Mouse (Mus musculus) CH12.LX (cell line): ENCODE results near the gene 1810049J17Rik. TPM values are rescaled to one million over a fixed set of nuclear protein-coding genes. Genes with fewer than 3 reads are reported as not detected.
A peak's percentile ranks its signal among the peaks of the same experiment; 100 is the strongest.

Experiments used
- DNase-seq: peaks from one replicate; pipeline ENCODE4 v3.0.0-alpha.2; 2013; ENCODE audit errors: extremely low read depth
- H3K27ac ChIP-seq: 2 replicates; pipeline ENCODE4 v1.5.1; 2012; ENCODE audit warnings: low read depth, mild to moderate bottlenecking, control low read depth, moderate library complexity; ENCODE audit not compliant: insufficient read depth
- H3K27me3 ChIP-seq: replicated peaks from 2 replicates; pipeline ENCODE3; 2012; ENCODE audit warnings: inconsistent platforms
- H3K36me3 ChIP-seq, 2 experiments: replicated peaks in 1 of 2; 2 replicates each; pipeline versions ENCODE3 to v1.6.1; 2012; ENCODE audit warnings: inconsistent platforms in 1 of 2, low read length in 1 of 2, mild to moderate bottlenecking in 1 of 2, mixed read lengths in 1 of 2, moderate library complexity in 1 of 2; ENCODE audit not compliant: control insufficient read depth in 1 of 2, insufficient read depth in 1 of 2
- H3K4me1 ChIP-seq, 2 experiments: 2 replicates each; pipeline ENCODE4 v1.6.1; 2012; ENCODE audit warnings: inconsistent platforms in 1 of 2, moderate library complexity in 1 of 2; ENCODE audit not compliant: insufficient read depth in 2 of 2, control insufficient read depth in 1 of 2
- H3K4me2 ChIP-seq: 2 replicates; pipeline ENCODE4 v1.6.1; 2012; ENCODE audit warnings: low read depth, mild to moderate bottlenecking, control low read depth; ENCODE audit not compliant: poor library complexity, insufficient read depth, severe bottlenecking
- H3K4me3 ChIP-seq, 3 experiments: fragments of 150-350 bp in 1 of 3; sonication (generic) in 1 of 3; replicated peaks in 1 of 3; 2 replicates each; pipeline versions ENCODE3 to v1.5.1; 2011 to 2012; ENCODE audit warnings: low read depth in 2 of 3, low read length in 2 of 3, mild to moderate bottlenecking in 2 of 3, moderate library complexity in 2 of 3, control low read depth in 1 of 3, improper control_type of control experiment in 1 of 3, inconsistent platforms in 1 of 3, mixed read lengths in 1 of 3; ENCODE audit not compliant: poor library complexity in 1 of 3
- H3K79me2 ChIP-seq: replicated peaks from 2 replicates; pipeline ENCODE4 v1.6.1; 2012; ENCODE audit warnings: mild to moderate bottlenecking, moderate library complexity; ENCODE audit not compliant: control insufficient read depth, poor library complexity, insufficient read depth, severe bottlenecking; ENCODE audit errors: extremely low read depth
- H3K9ac ChIP-seq: 2 replicates; pipeline ENCODE4 v1.6.1; 2012; ENCODE audit warnings: low read depth, mild to moderate bottlenecking, control low read depth, moderate library complexity; ENCODE audit not compliant: insufficient read depth
- H3K9me3 ChIP-seq: replicated peaks from 2 replicates; pipeline ENCODE3; 2012; ENCODE audit warnings: low read length, inconsistent platforms, mixed read lengths
- BHLHE40 ChIP-seq: IDR thresholded peaks from 2 replicates; pipeline ENCODE4 v1.6.1; 2011; ENCODE audit warnings: mild to moderate bottlenecking, low read depth, low read length, improper control_type of control experiment
- CHD1 ChIP-seq: IDR thresholded peaks from 2 replicates; pipeline ENCODE4 v1.6.1; 2012; ENCODE audit warnings: low read depth, low read length, improper control_type of control experiment, inconsistent platforms
- CHD2 ChIP-seq: IDR thresholded peaks from 2 replicates; pipeline ENCODE4 v1.6.1; 2011; ENCODE audit warnings: low read length, improper control_type of control experiment
- CTCF ChIP-seq, 2 experiments: IDR thresholded peaks in 1 of 2; conservative IDR thresholded peaks in 1 of 2; 2 replicates each; pipeline ENCODE4 v1.5.1; 2011 to 2012; ENCODE audit warnings: low read depth in 2 of 2, low read length in 2 of 2, improper control_type of control experiment in 1 of 2, inconsistent platforms in 1 of 2, mild to moderate bottlenecking in 1 of 2, moderate library complexity in 1 of 2
- E2F4 ChIP-seq: IDR thresholded peaks from 2 replicates; pipeline ENCODE4 v1.6.1; 2011; ENCODE audit warnings: low read depth, low read length, improper control_type of control experiment; ENCODE audit not compliant: insufficient replicate concordance
- ELF1 ChIP-seq: IDR thresholded peaks from 2 replicates; pipeline ENCODE4 v1.6.1; 2014; ENCODE audit warnings: low read depth, mild to moderate bottlenecking, inconsistent platforms, low read length, improper control_type of control experiment
- EP300 ChIP-seq: IDR thresholded peaks from 2 replicates; pipeline ENCODE4 v1.6.1; 2011; ENCODE audit warnings: low read length, improper control_type of control experiment
- ETS1 ChIP-seq: conservative IDR thresholded peaks from 2 replicates; pipeline ENCODE4 v1.6.1; 2012; ENCODE audit warnings: low read depth, mild to moderate bottlenecking, inconsistent platforms, low read length, improper control_type of control experiment, moderate library complexity
- GABPA ChIP-seq: IDR thresholded peaks from 2 replicates; pipeline ENCODE4 v1.6.1; 2012; ENCODE audit warnings: low read depth, low read length, improper control_type of control experiment, inconsistent platforms; ENCODE audit not compliant: insufficient replicate concordance
- HCFC1 ChIP-seq: IDR thresholded peaks from 2 replicates; pipeline ENCODE4 v1.6.1; 2012; ENCODE audit warnings: low read depth, mild to moderate bottlenecking, inconsistent platforms, low read length, improper control_type of control experiment
- IRF4 ChIP-seq: IDR thresholded peaks from 2 replicates; pipeline ENCODE4 v1.6.1; 2014; ENCODE audit warnings: low read depth, mild to moderate bottlenecking, inconsistent platforms, low read length, improper control_type of control experiment
- JUN ChIP-seq: IDR thresholded peaks from 2 replicates; pipeline ENCODE4 v1.6.1; 2011; ENCODE audit warnings: low read depth, mild to moderate bottlenecking, low read length, improper control_type of control experiment, moderate library complexity; ENCODE audit not compliant: insufficient read depth
- KAT2A ChIP-seq: IDR thresholded peaks from 2 replicates; pipeline ENCODE4 v1.6.1; 2012; ENCODE audit warnings: low read length, improper control_type of control experiment, inconsistent platforms; ENCODE audit not compliant: insufficient replicate concordance
- MAFK ChIP-seq: IDR thresholded peaks from 2 replicates; pipeline ENCODE4 v1.6.1; 2011; ENCODE audit warnings: low read length, improper control_type of control experiment; ENCODE audit not compliant: insufficient replicate concordance
- MAZ ChIP-seq: IDR thresholded peaks from 2 replicates; pipeline ENCODE4 v1.6.1; 2012; ENCODE audit warnings: low read depth, mild to moderate bottlenecking, inconsistent platforms, low read length, improper control_type of control experiment, moderate library complexity
- MEF2A ChIP-seq: IDR thresholded peaks from 2 replicates; pipeline ENCODE4 v1.6.1; 2014; ENCODE audit warnings: low read depth, mild to moderate bottlenecking, inconsistent platforms, low read length, improper control_type of control experiment, borderline replicate concordance
- MXI1 ChIP-seq: IDR thresholded peaks from 2 replicates; pipeline ENCODE4 v1.6.1; 2011; ENCODE audit warnings: mild to moderate bottlenecking, low read depth, low read length, improper control_type of control experiment
- MYC ChIP-seq: IDR thresholded peaks from 2 replicates; pipeline ENCODE4 v1.6.1; 2011; ENCODE audit warnings: low read depth, mild to moderate bottlenecking, improper control_type of control experiment, low read length
- NELFE ChIP-seq: IDR thresholded peaks from 2 replicates; pipeline ENCODE4 v1.6.1; 2011; ENCODE audit warnings: low read depth, low read length, improper control_type of control experiment
- NRF1 ChIP-seq: IDR thresholded peaks from 2 replicates; pipeline ENCODE4 v1.6.1; 2014; ENCODE audit warnings: low read depth, mild to moderate bottlenecking, inconsistent platforms, low read length, improper control_type of control experiment, moderate library complexity
- PAX5 ChIP-seq: IDR thresholded peaks from 2 replicates; pipeline ENCODE4 v1.6.1; 2012; ENCODE audit warnings: low read length, inconsistent platforms, mixed read lengths
- POLR2A ChIP-seq: IDR thresholded peaks from 2 replicates; pipeline ENCODE4 v1.6.1; 2011; ENCODE audit warnings: low read depth, mild to moderate bottlenecking, improper control_type of control experiment, low read length
- RAD21 ChIP-seq: IDR thresholded peaks from 2 replicates; pipeline ENCODE4 v1.6.1; 2011; ENCODE audit warnings: low read depth, mild to moderate bottlenecking, low read length, improper control_type of control experiment, moderate library complexity
- RCOR1 ChIP-seq: conservative IDR thresholded peaks from 2 replicates; pipeline ENCODE4 v1.6.1; 2012; ENCODE audit warnings: low read depth, mild to moderate bottlenecking, inconsistent platforms, low read length, improper control_type of control experiment
- SIN3A ChIP-seq: IDR thresholded peaks from 2 replicates; pipeline ENCODE4 v1.6.1; 2012; ENCODE audit warnings: low read length, improper control_type of control experiment, inconsistent platforms
- SMC3 ChIP-seq: IDR thresholded peaks from 2 replicates; pipeline ENCODE4 v1.6.1; 2011; ENCODE audit warnings: low read depth, low read length, improper control_type of control experiment
- TBP ChIP-seq: conservative IDR thresholded peaks from 2 replicates; pipeline ENCODE4 v1.6.1; 2011; ENCODE audit warnings: low read depth, low read length, improper control_type of control experiment
- TCF12 ChIP-seq: IDR thresholded peaks from 2 replicates; pipeline ENCODE4 v1.6.1; 2014; ENCODE audit warnings: low read depth, mild to moderate bottlenecking, inconsistent platforms, low read length, improper control_type of control experiment
- UBTF ChIP-seq: IDR thresholded peaks from 2 replicates; pipeline ENCODE4 v1.6.1; 2012; ENCODE audit warnings: low read depth, mild to moderate bottlenecking, inconsistent platforms, low read length, improper control_type of control experiment, moderate library complexity
- USF1 ChIP-seq: IDR thresholded peaks from 2 replicates; pipeline ENCODE4 v1.6.1; 2014; ENCODE audit warnings: low read depth, mild to moderate bottlenecking, inconsistent platforms, low read length, improper control_type of control experiment
- USF2 ChIP-seq: conservative IDR thresholded peaks from 2 replicates; pipeline ENCODE4 v1.6.1; 2011; ENCODE audit warnings: low read depth, low read length, improper control_type of control experiment
- ZKSCAN1 ChIP-seq: IDR thresholded peaks from 2 replicates; pipeline ENCODE4 v1.6.1; 2012; ENCODE audit warnings: low read depth, inconsistent platforms, low read length, improper control_type of control experiment, borderline replicate concordance
- ZMIZ1 ChIP-seq: IDR thresholded peaks from 2 replicates; pipeline ENCODE4 v1.6.1; 2012; ENCODE audit warnings: low read depth, mild to moderate bottlenecking, inconsistent platforms, low read length, improper control_type of control experiment
- ZNF384 ChIP-seq: IDR thresholded peaks from 2 replicates; pipeline ENCODE4 v1.6.1; 2012; ENCODE audit warnings: low read depth, low read length, improper control_type of control experiment, inconsistent platforms
- dilution Hi-C: fragments of 300-500 bp; cut with MboI; formaldehyde crosslinking; loops from 2 replicates; pipeline ENCODE4 v1.14.3; 2020; ENCODE audit warnings: low sequenced_read_pairs; ENCODE audit not compliant: extremely low pct_unique_long_range_greater_than_20kb, extremely low pct_ligation_motif_present
- in situ Hi-C: fragments of 300-500 bp; cut with MboI; formaldehyde crosslinking; loops from 3 replicates; pipeline ENCODE4 v1.14.3; 2019; ENCODE audit warnings: low sequenced_read_pairs, low pct_ligation_motif_present, low pct_unique_long_range_greater_than_20kb, mixed read lengths
- polyA plus RNA-seq: library from polyadenylated mRNA; unstranded; fragments of >175 nt; gene quantifications from 2 replicates; pipeline ENCODE4 v1.2.1, GENCODE M21; 2012; ENCODE audit warnings: low read depth; ENCODE audit not compliant: insufficient read length
- total RNA-seq, 2 experiments: library from RNA; depleted of rRNA; stranded (reverse); fragments of 300-350 nt in 1 of 2; fragments of >200 nt in 1 of 2; gene quantifications; 2 replicates each; pipeline ENCODE4 v1.2.3; 2012 to 2014

The 1810049J17Rik gene
- total and polyA plus RNA-seq, 3 experiments: 17.6 TPM; not detected in 2

- in situ Hi-C loops (no loop called here), dilution Hi-C loops (no loop called here)
- Histone ChIP-seq H3K27me3 (peaks cover 21% of the 10 kb centered on the region), H3K9ac (peak within 1 kb of the TSS; percentile 97), H3K9me3 (no peaks in the 10 kb centered on the region), H3K27ac (peak within 1 kb of the TSS; percentile 69), H3K4me3 (peak within 1 kb of the TSS; percentile 75 to 100 (median 96)), H3K36me3 (peaks cover 4 to 18% of the 10 kb centered on the region in 2 experiments), H3K4me1 (peaks cover 6 to 30% of the 10 kb centered on the region in 2 experiments; a peak in 3 of 4 replicates), H3K79me2 (peaks cover 45% of the 10 kb centered on the region), H3K4me2 (peak within 1 kb of the TSS; percentile 98)
- no peak for TF ChIP-seq CHD1
- TF ChIP-seq CTCF (conservative IDR thresholded peaks at IDR 0.05 in 1 of 2, IDR thresholded peaks at IDR 0.05 in 1 of 2; ENCODE audit: low read depth in 2 of 2, low read length in 2 of 2): no peak
- no peak for TF ChIP-seq JUN
- TF ChIP-seq GABPA: no peak
- peak; percentile 74 for TF ChIP-seq NRF1
- TF ChIP-seq POLR2A: peak; percentile 88
- TF ChIP-seq ETS1: no peak
- TF ChIP-seq ZMIZ1: peak; percentile 78
- TF ChIP-seq UBTF: no peak; the same call in 1 of the 2 replicates
- TF ChIP-seq NELFE: peak; percentile 90
- TF ChIP-seq KAT2A: 0 out of 2 replicates have a peak, but pooled peaks have one; percentile 52
- no peak for TF ChIP-seq USF2
- TF ChIP-seq CHD2: no peak
- no peak for TF ChIP-seq MYC
- TF ChIP-seq MAZ: no peak
- TF ChIP-seq RCOR1: no peak
- no peak for TF ChIP-seq E2F4
- peak; percentile 67; the same call in 1 of the 2 replicates for TF ChIP-seq MXI1
- peak; percentile 44; the same call in 1 of the 2 replicates for TF ChIP-seq IRF4
- peak; percentile 48; the same call in 1 of the 2 replicates for TF ChIP-seq HCFC1
- 0 out of 2 replicates have a peak, but pooled peaks have one; percentile 36 for TF ChIP-seq TBP
- peak; percentile 32; the same call in 1 of the 2 replicates for TF ChIP-seq MEF2A
- no peak for TF ChIP-seq MAFK
- TF ChIP-seq ELF1: peak; percentile 85
- 0 out of 2 replicates have a peak, but pooled peaks have one; percentile 34 for TF ChIP-seq EP300
- no peak for TF ChIP-seq RAD21
- TF ChIP-seq ZKSCAN1: no peak
- peak; percentile 83 for TF ChIP-seq TCF12
- no peak for TF ChIP-seq USF1
- TF ChIP-seq ZNF384: no peak
- TF ChIP-seq SMC3: no peak
- peak; percentile 66 for TF ChIP-seq SIN3A
- no peak for TF ChIP-seq BHLHE40
- no peak for TF ChIP-seq PAX5
- peak; percentile 92 for DNase-seq
These were observed 460 bp downstream of the 1810049J17Rik start, which contains the start of gene Golph3 for GRCm38 (mm10) chr15:12321091-12321787. Gene Golph3 (plus strand): TSS chr15:12321450.
